Mouse (Mus musculus): Measurements from ENCODE around the gene Hes6. TPM values are rescaled to one million over a fixed set of nuclear protein-coding genes. Genes with fewer than 3 reads are reported as not detected.

Hes6 gene
- polyA plus RNA-seq (2017; shearing (Covaris generic)): 14.9 TPM

GRCm38 (mm10) chr1:91413898-91414594, at the start of gene Hes6:
TSS of gene Hes6 (minus strand) at chr1:91414038.

GRCm38 (mm10) chr1:91459059-91459809, 45.4 kb upstream of the Hes6 start, which contains the start of gene Per2:
TSS of gene Per2 (minus strand) at chr1:91459324.

GRCm38 (mm10) chr1:91398260-91399062, 15.4 kb downstream of the Hes6 start, which contains the start of gene Ilkap:
TSS of gene Ilkap (minus strand) at chr1:91398815.

GRCm38 (mm10) chr1:91366215-91367108, 47.4 kb downstream of the Hes6 start, which contains the start of gene Erfe:
TSS of gene Erfe (plus strand) at chr1:91366430.

Other genes with a start within 250 kb of the Hes6 start
- gene Ramp1, start 234.2 kb downstream of the Hes6 start, polyA plus RNA-seq (2017; shearing (Covaris generic)): 10.5 TPM
- 53.2 TPM for gene Ube2f, start 163.7 kb downstream of the Hes6 start, polyA plus RNA-seq (2017; shearing (Covaris generic))
- 20.5 TPM for gene Scly, start 115.7 kb downstream of the Hes6 start, polyA plus RNA-seq (2017; shearing (Covaris generic))
- not detected for gene Espnl, start 92.0 kb downstream of the Hes6 start, polyA plus RNA-seq (2017; shearing (Covaris generic))
- not detected for gene Klhl30, start 63.0 kb downstream of the Hes6 start, polyA plus RNA-seq (2017; shearing (Covaris generic))
- gene Erfe, start 47.6 kb downstream of the Hes6 start, polyA plus RNA-seq (2017; shearing (Covaris generic)): not detected
- 90.1 TPM for gene Ilkap, start 15.2 kb downstream of the Hes6 start, polyA plus RNA-seq (2017; shearing (Covaris generic))
- gene Per2, start 45.3 kb upstream of the Hes6 start, polyA plus RNA-seq (2017; shearing (Covaris generic)): 6.8 TPM
- 3.5 TPM for gene Traf3ip1, start 80.6 kb upstream of the Hes6 start, polyA plus RNA-seq (2017; shearing (Covaris generic))
- gene Asb1, start 126.5 kb upstream of the Hes6 start, polyA plus RNA-seq (2017; shearing (Covaris generic)): 7.1 TPM